Mouse (Mus musculus) embryonic facial prominence, embryonic 10.5 days (tissue): ENCODE results near the gene 1700057G04Rik. TPM values are rescaled to one million over a fixed set of nuclear protein-coding genes. Genes with fewer than 3 reads are reported as not detected.
"Not testable (repeated sequence)": the region's sequence is repeated elsewhere in the genome, so short reads cannot be mapped to it uniquely, and the experiment has no call there.

Experiments used
- DNase-seq: peaks from one replicate; pipeline ENCODE4 v3.0.0-alpha.2; 2017; ENCODE audit warnings: low spot score
- H3K27ac ChIP-seq: fragments of 300-500 bp; sonication (generic); replicated peaks from 2 replicates; pipeline ENCODE4 v1.5.1; 2016; ENCODE audit warnings: mild to moderate bottlenecking
- H3K27me3 ChIP-seq: fragments of 300-500 bp; sonication (generic); replicated peaks from 2 replicates; pipeline ENCODE4 v1.6.1; 2016; ENCODE audit warnings: low read depth, mild to moderate bottlenecking; ENCODE audit not compliant: poor library complexity, severe bottlenecking
- H3K36me3 ChIP-seq: fragments of 300-500 bp; sonication (generic); replicated peaks from 2 replicates; pipeline ENCODE4 v1.6.1; 2016; ENCODE audit warnings: mild to moderate bottlenecking, moderate library complexity
- H3K4me1 ChIP-seq: fragments of 300-500 bp; sonication (generic); 2 replicates; pipeline ENCODE4 v1.6.1; 2016
- H3K4me3 ChIP-seq: fragments of 300-500 bp; sonication (generic); 2 replicates; pipeline ENCODE4 v1.5.1; 2016; ENCODE audit warnings: mild to moderate bottlenecking, moderate library complexity
- H3K9me3 ChIP-seq: fragments of 300-500 bp; sonication (generic); 2 replicates; pipeline ENCODE4 v1.6.1; 2016; ENCODE audit warnings: mild to moderate bottlenecking
- WGBS: fragments of 180-500 bp; shearing (Covaris S2); methylation state at CpG from one replicate; pipeline ENCODE4 v1.1.7; 2016; 5-methylcytosine and 5-hydroxymethylcytosine counted together
- polyA plus RNA-seq: library from polyadenylated mRNA; unstranded; fragments of >200 nt; fragmentation: Nextera tagmentation; extraction: Ambion mirVana; gene quantifications from 2 replicates; pipeline ENCODE4 v1.2.1, GENCODE M21; 2016

1700057G04Rik gene
- polyA plus RNA-seq, 1 experiment from 2014 or later: not detected

- no peaks in the 10 kb centered on the region for H3K27me3 ChIP-seq
- peaks cover 14% of the 10 kb centered on the region for H3K4me1 ChIP-seq
- H3K4me3 ChIP-seq: no peak overlapping the region
- no peak for DNase-seq
- no peak overlapping the region for H3K27ac ChIP-seq
- WGBS: 82% methylated on average over 1 of the region's 1 CpGs
- no peaks in the 10 kb centered on the region for H3K9me3 ChIP-seq
- no peaks in the 10 kb centered on the region for H3K36me3 ChIP-seq
Observed at GRCm38 (mm10) chr9:92280048-92280447, 29.1 kb upstream of the 1700057G04Rik start.

GRCm38 (mm10) chr9:92282563-92283171 lies 26.5 kb upstream of the 1700057G04Rik start:
- Histone ChIP-seq H3K4me1 (peaks cover 7% of the 10 kb centered on the region), H3K9me3 (no peaks in the 10 kb centered on the region), H3K27ac (no peak overlapping the region), H3K36me3 (no peaks in the 10 kb centered on the region), H3K27me3 (no peaks in the 10 kb centered on the region), H3K4me3 (no peak overlapping the region)
- no peak for DNase-seq
- 27% methylated on average over 7 of the region's 7 CpGs for WGBS

- WGBS: 76% methylated on average over 3 of the region's 3 CpGs
- no peak for DNase-seq
Observed at GRCm38 (mm10) chr9:92289675-92290074, 19.5 kb upstream of the 1700057G04Rik start.

GRCm38 (mm10) chr9:92292169-92292568 lies 17.0 kb upstream of the 1700057G04Rik start:
- no peaks in the 10 kb centered on the region for H3K27me3 ChIP-seq
- WGBS: 69% methylated on average over 2 of the region's 2 CpGs
- DNase-seq: no peak
- H3K4me1 ChIP-seq: no peaks in the 10 kb centered on the region
- H3K9me3 ChIP-seq: no peaks in the 10 kb centered on the region
- H3K36me3 ChIP-seq: no peaks in the 10 kb centered on the region
- no peak overlapping the region for H3K27ac ChIP-seq
- no peak overlapping the region for H3K4me3 ChIP-seq

More at GRCm38 (mm10) chr9:92289675-92290074, 19.5 kb upstream of the 1700057G04Rik start:
- Histone ChIP-seq H3K4me3 (no peak overlapping the region), H3K4me1 (no peaks in the 10 kb centered on the region), H3K27ac (no peak overlapping the region), H3K36me3 (no peaks in the 10 kb centered on the region), H3K9me3 (no peaks in the 10 kb centered on the region), H3K27me3 (no peaks in the 10 kb centered on the region)

- H3K9me3 ChIP-seq: no peaks in the 10 kb centered on the region
- WGBS: 76% methylated on average over 3 of the region's 3 CpGs
- no peak for DNase-seq
- H3K4me1 ChIP-seq: no peaks in the 10 kb centered on the region
- no peak overlapping the region for H3K27ac ChIP-seq
- H3K27me3 ChIP-seq: no peaks in the 10 kb centered on the region
- H3K4me3 ChIP-seq: no peak overlapping the region
- H3K36me3 ChIP-seq: no peaks in the 10 kb centered on the region
Observed at GRCm38 (mm10) chr9:92292922-92293321, 16.3 kb upstream of the 1700057G04Rik start.

- DNase-seq: no peak
- no peak overlapping the region for H3K4me3 ChIP-seq
- WGBS: 91% methylated on average over 2 of the region's 2 CpGs
- no peaks in the 10 kb centered on the region for H3K9me3 ChIP-seq
- H3K36me3 ChIP-seq: no peaks in the 10 kb centered on the region
- no peaks in the 10 kb centered on the region for H3K4me1 ChIP-seq
- no peaks in the 10 kb centered on the region for H3K27me3 ChIP-seq
- no peak overlapping the region for H3K27ac ChIP-seq
Observed at GRCm38 (mm10) chr9:92293560-92294548, 15.3 kb upstream of the 1700057G04Rik start.

- Histone ChIP-seq H3K4me3 (no peak overlapping the region), H3K36me3 (no peaks in the 10 kb centered on the region), H3K4me1 (no peaks in the 10 kb centered on the region), H3K27ac (no peak overlapping the region), H3K9me3 (no peaks in the 10 kb centered on the region), H3K27me3 (no peaks in the 10 kb centered on the region)
- no peak for DNase-seq
- 89% methylated on average over 1 of the region's 1 CpGs for WGBS
Observed at GRCm38 (mm10) chr9:92298288-92298687, 10.9 kb upstream of the 1700057G04Rik start.

GRCm38 (mm10) chr9:92301213-92301612 lies 8.0 kb upstream of the 1700057G04Rik start:
- H3K27ac ChIP-seq: no peak overlapping the region
- peaks cover 4% of the 10 kb centered on the region; the same call in 1 of the 2 replicates for H3K4me1 ChIP-seq
- DNase-seq: no peak
- WGBS: 51% methylated on average over 3 of the region's 3 CpGs
- no peaks in the 10 kb centered on the region for H3K27me3 ChIP-seq
- no peaks in the 10 kb centered on the region for H3K36me3 ChIP-seq
- H3K4me3 ChIP-seq: no peak overlapping the region
- H3K9me3 ChIP-seq: no peaks in the 10 kb centered on the region

GRCm38 (mm10) chr9:92305075-92305474 lies 4.1 kb upstream of the 1700057G04Rik start:
- Histone ChIP-seq H3K9me3 (no peaks in the 10 kb centered on the region), H3K36me3 (no peaks in the 10 kb centered on the region), H3K4me3 (no peak overlapping the region), H3K27me3 (no peaks in the 10 kb centered on the region), H3K27ac (no peak overlapping the region), H3K4me1 (peaks cover 6% of the 10 kb centered on the region; the same call in 1 of the 2 replicates)
- 70% methylated on average over 8 of the region's 8 CpGs for WGBS
- DNase-seq: no peak

GRCm38 (mm10) chr9:92305620-92306220 lies 3.5 kb upstream of the 1700057G04Rik start:
- Histone ChIP-seq H3K36me3 (no peaks in the 10 kb centered on the region), H3K27ac (no peak overlapping the region), H3K4me3 (no peak overlapping the region), H3K9me3 (no peaks in the 10 kb centered on the region), H3K4me1 (peaks cover 6% of the 10 kb centered on the region; the same call in 1 of the 2 replicates), H3K27me3 (no peaks in the 10 kb centered on the region)
- WGBS: 78% methylated on average over 8 of the region's 8 CpGs
- DNase-seq: no peak

- H3K36me3 ChIP-seq: no peaks in the 10 kb centered on the region
- DNase-seq: no peak
- no peaks in the 10 kb centered on the region for H3K27me3 ChIP-seq
- no peak overlapping the region for H3K27ac ChIP-seq
- no peak overlapping the region for H3K4me3 ChIP-seq
- WGBS: 94% methylated on average over 3 of the region's 3 CpGs
- H3K4me1 ChIP-seq: no peaks in the 10 kb centered on the region
- no peaks in the 10 kb centered on the region for H3K9me3 ChIP-seq
Observed at GRCm38 (mm10) chr9:92316791-92317190, 7.6 kb downstream of the 1700057G04Rik start.

GRCm38 (mm10) chr9:92325936-92326335 lies 16.8 kb downstream of the 1700057G04Rik start:
- not testable (repeated sequence) for H3K27ac ChIP-seq, DNase-seq, H3K9me3 ChIP-seq, H3K36me3 ChIP-seq, H3K27me3 ChIP-seq, H3K4me3 ChIP-seq, H3K4me1 ChIP-seq
- WGBS: 56% methylated on average over 9 of the region's 9 CpGs
